Comparison of ENCODE assay signal across 16 mouse cellular contexts in the genomic region with DNA sequence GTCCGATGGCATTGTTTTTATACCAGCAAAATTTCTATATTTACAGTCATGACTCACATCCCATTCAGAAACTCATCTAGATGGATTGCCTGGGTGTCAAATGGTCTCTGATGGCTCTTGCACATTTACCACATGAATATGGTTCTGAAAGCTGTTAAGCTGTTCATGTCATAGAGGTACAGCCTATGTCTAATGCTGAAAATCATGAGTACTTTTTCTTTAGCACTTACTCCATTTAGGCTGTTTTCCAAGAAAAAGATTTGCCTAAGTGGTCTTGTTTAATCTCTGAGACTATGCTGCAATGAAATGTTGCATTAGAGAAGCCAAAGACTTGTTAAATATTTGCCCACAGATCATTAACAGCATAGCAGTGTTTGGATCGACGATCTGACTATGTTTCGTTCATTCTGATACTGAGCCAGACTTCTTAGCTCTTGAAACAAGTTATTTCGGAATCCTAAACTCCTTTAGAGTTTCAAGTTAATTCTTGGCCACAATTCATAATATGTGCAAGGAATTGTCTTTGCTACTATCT.
"Had no signal": no experiment of that assay in that cellular context is flagged by ENCODE, and none has a peak within 500 bp of the region (broad histone marks: within the 10 kb centered on the region; RNA-seq: fewer than 3 reads in every experiment).

No protein-coding gene starts in this region.

- H3K9ac ChIP-seq: liver, embryonic 12.5 days; liver, embryonic 15.5 days; midbrain, embryonic 12.5 days; midbrain, embryonic 15.5 days; neural tube, embryonic 13.5 days; stomach, embryonic 15.5 days had no signal

- H3K4me1 ChIP-seq: liver, embryonic 12.5 days; liver, embryonic 15.5 days; midbrain, embryonic 12.5 days; neural tube, embryonic 13.5 days; stomach, embryonic 15.5 days had no signal

- H3K4me3 ChIP-seq: liver, embryonic 12.5 days; liver, embryonic 15.5 days; midbrain, embryonic 12.5 days; midbrain, embryonic 15.5 days; neural tube, embryonic 13.5 days; stomach, embryonic 15.5 days had no signal

- H3K27me3 ChIP-seq: liver, embryonic 12.5 days; liver, embryonic 15.5 days; midbrain, embryonic 12.5 days; midbrain, embryonic 15.5 days; neural tube, embryonic 13.5 days; stomach, embryonic 15.5 days had no signal

- DNase-seq: kidney, adult 11 months; kidney, adult 9 months; kidney, postnatal 14 days; kidney, postnatal 4 days; lung, adult 2 months; retina, postnatal 1 day; right cerebral cortex, postnatal 25 days; spleen, adult 18-20 months; thymus, postnatal 25 days had no signal

- H3K27ac ChIP-seq: liver, embryonic 12.5 days; liver, embryonic 15.5 days; macrophage; midbrain, embryonic 12.5 days; midbrain, embryonic 15.5 days; neural tube, embryonic 13.5 days; stomach, embryonic 15.5 days had no signal

- H3K9me3 ChIP-seq: liver, embryonic 12.5 days; liver, embryonic 15.5 days; midbrain, embryonic 12.5 days; midbrain, embryonic 15.5 days; neural tube, embryonic 13.5 days; stomach, embryonic 15.5 days had no signal

- H3K36me3 ChIP-seq: liver, embryonic 12.5 days; liver, embryonic 15.5 days; midbrain, embryonic 12.5 days; midbrain, embryonic 15.5 days; neural tube, embryonic 13.5 days; stomach, embryonic 15.5 days had no signal

- H3K4me2 ChIP-seq: liver, embryonic 12.5 days; liver, embryonic 15.5 days; midbrain, embryonic 12.5 days; midbrain, embryonic 15.5 days; neural tube, embryonic 13.5 days; stomach, embryonic 15.5 days had no signal

- ATAC-seq: liver, embryonic 12.5 days; midbrain, embryonic 15.5 days had no signal
